Mouse (Mus musculus) hindbrain, postnatal 0 days (tissue): ENCODE measurements around the gene Flt4. TPM values are rescaled to one million over a fixed set of nuclear protein-coding genes. Genes with fewer than 3 reads are reported as not detected.
A peak's percentile ranks its signal among the peaks of the same experiment; 100 is the strongest.
"Not testable (repeated sequence)": the region's sequence is repeated elsewhere in the genome, so short reads cannot be mapped to it uniquely, and the experiment has no call there.

Experiments
- ATAC-seq: fragments of 200-750 bp; cut with Nextera tagmentation; 2 replicates; pipeline ENCODE4 v1.8.0; 2017; ENCODE audit warnings: mild to moderate bottlenecking, moderate TSS enrichment, moderate library complexity
- DNase-seq: peaks from one replicate; pipeline ENCODE4 v3.0.0-alpha.2; 2015; ENCODE audit warnings: low spot score
- H3K27ac ChIP-seq: fragments of 300-500 bp; sonication (generic); 2 replicates; pipeline ENCODE4 v1.5.1; 2014; ENCODE audit warnings: mild to moderate bottlenecking
- H3K27me3 ChIP-seq: fragments of 300-500 bp; sonication (generic); 2 replicates; pipeline ENCODE4 v1.6.1; 2014; ENCODE audit warnings: low read length, mixed read lengths; ENCODE audit not compliant: insufficient read depth
- H3K36me3 ChIP-seq: fragments of 300-500 bp; sonication (generic); 2 replicates; pipeline ENCODE4 v1.6.1; 2014; ENCODE audit warnings: low read length, mixed read lengths; ENCODE audit not compliant: insufficient read depth
- H3K4me1 ChIP-seq: fragments of 300-500 bp; sonication (generic); 2 replicates; pipeline ENCODE4 v1.6.1; 2014; ENCODE audit warnings: antibody characterized with exemption, low read length, mixed read lengths; ENCODE audit not compliant: insufficient read depth
- H3K4me2 ChIP-seq: fragments of 300-500 bp; sonication (generic); 2 replicates; pipeline ENCODE4 v1.6.1; 2014; ENCODE audit warnings: low read depth, mild to moderate bottlenecking, low read length, moderate library complexity, mixed read lengths
- H3K4me3 ChIP-seq: fragments of 300-500 bp; sonication (generic); 2 replicates; pipeline ENCODE4 v1.5.1; 2014; ENCODE audit warnings: low read length
- H3K9ac ChIP-seq: fragments of 300-500 bp; sonication (generic); replicated peaks from 2 replicates; pipeline ENCODE4 v1.6.1; 2014; ENCODE audit warnings: mild to moderate bottlenecking, low read length, moderate library complexity, mixed read lengths
- H3K9me3 ChIP-seq: fragments of 300-500 bp; sonication (generic); 2 replicates; pipeline ENCODE4 v1.6.1; 2016; ENCODE audit warnings: low read length, mixed read lengths
- CTCF ChIP-seq: IDR thresholded peaks from 2 replicates; pipeline ENCODE4 v1.5.1; 2016; ENCODE audit warnings: antibody characterized with exemption, control low read depth, low read depth
- WGBS: fragments of 180-500 bp; shearing (Covaris S2); extraction: QIAGEN DNeasy Blood & Tissue Kit; methylation state at CpG from one replicate; pipeline ENCODE4 v1.1.7; 2014; 5-methylcytosine and 5-hydroxymethylcytosine counted together
- polyA plus RNA-seq: library from polyadenylated mRNA; unstranded; fragments of >200 nt; fragmentation: Nextera tagmentation; extraction: Ambion mirVana; gene quantifications from 2 replicates; pipeline ENCODE4 v1.2.1, GENCODE M21; 2015
- total RNA-seq: library from RNA; depleted of rRNA; stranded (reverse); fragments of >200 nt; gene quantifications from 2 replicates; pipeline ENCODE4 v1.2.3, GENCODE M21; 2014

The Flt4 gene
- total and polyA plus RNA-seq, 2 experiments from 2014 or later = 1.2 to 2.5 TPM

GRCm38 (mm10) chr11:49609868-49610824, 1.1 kb downstream of the Flt4 start:
- DNase-seq, H3K9me3 ChIP-seq, H3K9ac ChIP-seq, H3K27ac ChIP-seq, ATAC-seq, H3K27me3 ChIP-seq, H3K36me3 ChIP-seq, H3K4me1 ChIP-seq: not testable (repeated sequence)
- 1% methylated on average over 47 of the region's 52 CpGs for WGBS
- Histone ChIP-seq H3K4me3 (peak overlapping the region; percentile 38), H3K4me2 (peak overlapping the region; percentile 59)
- TF ChIP-seq CTCF = 0 out of 2 replicates have a peak, but pooled peaks have one; percentile 10

DNA sequence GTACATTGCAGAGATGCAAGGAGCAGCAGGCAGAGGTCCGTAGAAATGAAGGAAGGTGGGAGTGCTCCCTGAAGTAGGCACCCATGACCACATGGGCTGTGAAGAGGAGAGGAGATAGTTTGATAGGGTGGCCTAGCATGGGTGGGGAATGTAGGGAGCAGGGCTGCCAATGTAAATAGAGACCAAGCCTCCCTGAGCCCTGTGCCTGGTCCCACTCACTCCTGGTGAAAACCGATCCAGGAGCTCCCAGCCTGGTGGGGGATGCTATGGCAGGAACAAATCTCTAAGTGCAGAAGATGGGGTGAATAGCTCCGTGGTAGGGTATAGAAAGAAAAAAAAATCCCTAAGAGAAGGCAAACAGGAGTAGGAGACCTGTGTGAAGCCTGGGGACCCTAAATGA, 2.3 kb downstream of the Flt4 start:
- not testable (repeated sequence) for H3K4me1 ChIP-seq, DNase-seq, H3K27me3 ChIP-seq, H3K27ac ChIP-seq, H3K4me3 ChIP-seq, H3K9me3 ChIP-seq, ATAC-seq, H3K36me3 ChIP-seq, H3K9ac ChIP-seq, H3K4me2 ChIP-seq
- 41% methylated on average over 3 of the region's 3 CpGs for WGBS

GRCm38 (mm10) chr11:49612154-49612553, 3.1 kb downstream of the Flt4 start:
- 40% methylated on average over 3 of the region's 3 CpGs for WGBS
- Histone ChIP-seq H3K36me3 (no peaks in the 10 kb centered on the region), H3K4me2 (no peak overlapping the region), H3K4me3 (no peak overlapping the region), H3K27me3 (peaks cover 4% of the 10 kb centered on the region; the same call in 1 of the 2 replicates), H3K9ac (no peak overlapping the region), H3K9me3 (no peaks in the 10 kb centered on the region), H3K4me1 (no peaks in the 10 kb centered on the region), H3K27ac (no peak overlapping the region)
- no peak for ATAC-seq
- no peak for DNase-seq
- no peak for TF ChIP-seq CTCF

DNA sequence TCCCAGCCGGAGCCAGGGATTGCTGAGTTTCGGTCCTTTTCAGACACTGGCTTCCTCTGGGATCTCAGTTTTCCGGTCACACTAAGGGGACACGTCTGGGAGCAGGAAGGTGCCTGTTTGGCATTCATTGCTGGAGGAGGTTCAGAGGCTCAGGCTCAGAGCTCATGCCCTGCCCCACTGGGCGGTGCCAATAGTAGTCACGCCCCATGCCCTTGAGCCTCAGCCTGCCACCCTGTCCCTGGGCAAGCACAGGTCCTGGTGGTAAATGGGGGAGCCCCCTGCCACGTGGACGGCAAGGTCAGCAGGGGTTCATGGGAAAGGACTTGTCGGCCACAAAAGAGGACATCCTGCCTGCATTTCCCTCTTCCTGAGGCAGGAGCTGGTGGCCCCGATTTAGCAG, 4.3 kb downstream of the Flt4 start:
- H3K4me1 ChIP-seq = no peaks in the 10 kb centered on the region
- H3K4me3 ChIP-seq = no peak overlapping the region
- no peak for TF ChIP-seq CTCF
- no peaks in the 10 kb centered on the region for H3K36me3 ChIP-seq
- 13% methylated on average over 10 of the region's 10 CpGs for WGBS
- no peak overlapping the region for H3K27ac ChIP-seq
- H3K27me3 ChIP-seq = peaks cover 1% of the 10 kb centered on the region; the same call in 1 of the 2 replicates
- ATAC-seq (0 out of 2 replicates have a peak, but pooled peaks have one; percentile 41), DNase-seq (no peak)
- no peak overlapping the region for H3K9ac ChIP-seq
- no peak overlapping the region for H3K4me2 ChIP-seq
- no peaks in the 10 kb centered on the region for H3K9me3 ChIP-seq

DNA sequence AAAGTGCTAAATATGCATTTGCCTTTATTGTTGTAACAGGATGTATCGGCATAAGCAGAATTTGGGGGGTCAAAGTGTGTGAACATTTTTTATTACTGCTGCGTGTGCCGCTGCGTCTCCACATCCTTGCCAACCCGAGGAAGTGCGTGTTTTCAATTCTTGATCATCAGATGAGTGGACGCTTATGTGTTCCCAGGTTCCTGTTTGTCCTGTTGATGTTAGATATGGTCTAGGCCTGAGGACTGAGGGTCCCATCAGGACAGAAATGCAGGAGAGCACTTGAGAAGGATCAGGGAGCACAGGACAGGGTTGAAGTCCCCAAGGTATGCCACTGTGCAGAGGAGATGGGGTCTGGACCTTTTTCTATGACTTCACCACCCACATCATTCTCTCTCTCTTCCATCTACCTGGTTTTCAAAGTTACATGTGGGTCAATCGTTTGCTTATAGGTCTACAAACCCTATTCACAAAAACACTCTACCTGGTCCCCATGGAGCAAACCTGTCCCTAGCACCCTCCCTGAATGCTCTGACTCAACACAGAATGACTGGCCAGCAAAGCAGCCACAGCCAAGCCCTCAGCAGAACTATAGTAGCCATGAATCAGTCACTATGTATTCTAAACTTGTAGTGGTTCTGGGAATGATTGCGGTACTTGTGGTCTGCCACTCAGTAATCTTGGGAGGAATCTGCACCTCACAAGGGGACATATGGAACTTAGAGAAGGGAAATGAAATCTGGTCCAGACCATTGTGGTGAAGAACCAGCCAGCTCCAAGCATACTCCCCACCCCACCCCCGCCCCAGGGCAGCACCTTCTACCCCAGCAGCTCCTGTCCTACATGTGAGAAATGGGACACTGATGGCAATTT, 7.0 kb downstream of the Flt4 start:
- 91% methylated on average over 10 of the region's 10 CpGs for WGBS
- DNase-seq (no peak), ATAC-seq (no peak)
- Histone ChIP-seq H3K9ac (no peak overlapping the region), H3K27me3 (no peaks in the 10 kb centered on the region), H3K36me3 (no peaks in the 10 kb centered on the region), H3K9me3 (no peaks in the 10 kb centered on the region), H3K27ac (no peak overlapping the region), H3K4me1 (no peaks in the 10 kb centered on the region), H3K4me2 (no peak overlapping the region), H3K4me3 (no peak overlapping the region)
- no peak for TF ChIP-seq CTCF

DNA sequence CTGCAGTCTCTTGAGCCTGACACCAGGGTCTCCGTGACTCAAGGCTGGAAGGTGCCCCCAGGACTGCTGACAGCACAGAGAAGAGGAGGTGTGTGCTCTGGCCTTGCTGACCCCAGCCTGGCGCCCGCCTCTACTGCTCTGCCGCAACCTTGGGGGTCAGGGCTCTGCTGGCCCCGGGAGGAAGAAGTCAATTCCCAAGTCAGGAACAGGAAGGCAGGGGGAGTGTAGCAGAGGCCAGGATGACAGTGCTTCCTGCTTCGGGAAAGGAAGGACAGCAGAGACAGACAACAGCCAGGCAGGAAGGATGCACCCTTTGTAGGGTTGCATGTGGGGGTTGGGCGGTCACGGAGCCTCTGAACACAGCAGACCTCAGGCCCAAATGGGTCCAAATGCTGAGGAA, 9.4 kb downstream of the Flt4 start:
- Histone ChIP-seq H3K4me2 (no peak overlapping the region), H3K36me3 (no peaks in the 10 kb centered on the region), H3K9me3 (no peaks in the 10 kb centered on the region), H3K9ac (no peak overlapping the region), H3K27me3 (no peaks in the 10 kb centered on the region), H3K27ac (no peak overlapping the region), H3K4me3 (no peak overlapping the region), H3K4me1 (no peaks in the 10 kb centered on the region)
- WGBS = 77% methylated on average over 8 of the region's 8 CpGs
- TF ChIP-seq CTCF = no peak
- DNase-seq (no peak), ATAC-seq (no peak)
